ENCODE assay signal across 17 mouse cellular contexts in genomic region chr3:52511549-52511948, GRCm38 (mm10).
DNase-seq lines count a peak whose midpoint lies in the region; ATAC-seq and TF ChIP-seq lines count a peak whose summit lies in the region.
"Had no signal": no experiment of that assay in that cellular context is flagged by ENCODE, and none has a peak within 500 bp of the region (broad histone marks: within the 10 kb centered on the region; RNA-seq: fewer than 3 reads in every experiment).

No protein-coding gene starts in this region.

- no peak for TF ChIP-seq CTCF in hindbrain, postnatal 0 days (IDR thresholded peaks at IDR 0.05; ENCODE audit: low read depth)
- TF ChIP-seq CTCF in liver, postnatal 0 days (IDR thresholded peaks at IDR 0.05; ENCODE audit: low read depth) = no peak

- peak; percentile 61; the same call in 1 of the 2 replicates for ATAC-seq in hindbrain, postnatal 0 days
- ATAC-seq in hindbrain, embryonic 11.5 days (ENCODE audit: low FRiP score) = no peak
- ATAC-seq in forebrain, embryonic 12.5 days (ENCODE audit: low FRiP score) = peak; percentile 70; the same call in 1 of the 2 replicates
- ATAC-seq in midbrain, embryonic 15.5 days (replicated peaks) = peak; percentile 62; the same call in 1 of the 2 replicates
- no peak for ATAC-seq in liver, postnatal 0 days
- ATAC-seq: CD4-positive, CD25-positive, alpha-beta regulatory T cell, adult 4 months had no signal

- no peaks in the 10 kb centered on the region for H3K4me1 ChIP-seq in hindbrain, postnatal 0 days (ENCODE audit: insufficient read depth, low read length)
- H3K4me1 ChIP-seq in hindbrain, embryonic 11.5 days (replicated peaks; ENCODE audit: control insufficient read depth, insufficient read depth, low read length) = no peaks in the 10 kb centered on the region
- H3K4me1 ChIP-seq in forebrain, embryonic 12.5 days = peaks cover 14% of the 10 kb centered on the region
- H3K4me1 ChIP-seq in midbrain, embryonic 15.5 days = peaks cover 11% of the 10 kb centered on the region
- no peaks in the 10 kb centered on the region; the same call in 1 of the 2 replicates for H3K4me1 ChIP-seq in liver, postnatal 0 days (ENCODE audit: insufficient read depth)
- H3K4me1 ChIP-seq: limb, embryonic 13.5 days had no signal

- no peak overlapping the region for H3K4me3 ChIP-seq in hindbrain, postnatal 0 days (ENCODE audit: low read length)
- no peak overlapping the region for H3K4me3 ChIP-seq in hindbrain, embryonic 11.5 days (ENCODE audit: low read depth, low read length)
- no peak overlapping the region for H3K4me3 ChIP-seq in forebrain, embryonic 12.5 days (replicated peaks)
- no peak overlapping the region for H3K4me3 ChIP-seq in midbrain, embryonic 15.5 days
- H3K4me3 ChIP-seq in liver, postnatal 0 days (ENCODE audit: low read depth, low read length) = no peak overlapping the region
- H3K4me3 ChIP-seq: limb, embryonic 13.5 days; myocyte had no signal

- no peak for TF ChIP-seq EP300 in liver, postnatal 0 days (IDR thresholded peaks at IDR 0.05; ENCODE audit: low read depth)

- no peaks in the 10 kb centered on the region for H3K9me3 ChIP-seq in hindbrain, postnatal 0 days (ENCODE audit: low read length)
- H3K9me3 ChIP-seq in hindbrain, embryonic 11.5 days (ENCODE audit: control insufficient read depth, low read length) = no peaks in the 10 kb centered on the region
- H3K9me3 ChIP-seq in forebrain, embryonic 12.5 days = no peaks in the 10 kb centered on the region
- no peaks in the 10 kb centered on the region for H3K9me3 ChIP-seq in midbrain, embryonic 15.5 days
- H3K9me3 ChIP-seq in liver, postnatal 0 days (ENCODE audit: low read length) = 0 out of 2 replicates have a peak, but pooled peaks cover 2% of the 10 kb centered on the region

- DNase-seq in hindbrain, postnatal 0 days (ENCODE audit: low spot score) = peak; percentile 20
- DNase-seq in hindbrain, embryonic 11.5 days (ENCODE audit: low spot score) = no peak
- DNase-seq in ZHBTc4 (ENCODE audit: low read depth, low spot score) = peak; percentile 16
- DNase-seq in gastrocnemius, postnatal 36 days = no peak
- DNase-seq in liver, postnatal 0 days = no peak
- no peak for DNase-seq in thymus, postnatal 0 days (ENCODE audit: low spot score)
- DNase-seq: cerebellum, postnatal 14 days; kidney, adult 8-10 months; kidney, postnatal 4 days; lung, embryonic 14.5 days; thymus, postnatal 36 days had no signal

- intact Hi-C loops in gastrocnemius, postnatal 36 days (cut with DNase I) = no loop called here

- no peak overlapping the region for H3K4me2 ChIP-seq in hindbrain, postnatal 0 days (ENCODE audit: low read depth, low read length)
- H3K4me2 ChIP-seq in hindbrain, embryonic 11.5 days (replicated peaks; ENCODE audit: low read depth, low read length) = no peak overlapping the region
- peak overlapping the region; percentile 17; the same call in 1 of the 2 replicates for H3K4me2 ChIP-seq in forebrain, embryonic 12.5 days
- H3K4me2 ChIP-seq in midbrain, embryonic 15.5 days = no peak overlapping the region
- no peak overlapping the region for H3K4me2 ChIP-seq in liver, postnatal 0 days (ENCODE audit: low read depth, low read length)
- H3K4me2 ChIP-seq: limb, embryonic 13.5 days; lung, embryonic 14.5 days had no signal

- 31% methylated on average over 9 of the region's 9 CpGs for WGBS in hindbrain, postnatal 0 days
- 57% methylated on average over 9 of the region's 9 CpGs for WGBS in hindbrain, embryonic 11.5 days
- 26% methylated on average over 9 of the region's 9 CpGs for WGBS in forebrain, embryonic 12.5 days
- WGBS in midbrain, embryonic 15.5 days = 37% methylated on average over 9 of the region's 9 CpGs
- 77% methylated on average over 9 of the region's 9 CpGs for WGBS in liver, postnatal 0 days (ENCODE audit: insufficient replicate concordance)

- H3K27me3 ChIP-seq in hindbrain, postnatal 0 days (ENCODE audit: insufficient read depth, low read length) = no peaks in the 10 kb centered on the region
- no peaks in the 10 kb centered on the region for H3K27me3 ChIP-seq in hindbrain, embryonic 11.5 days (ENCODE audit: control insufficient read depth, insufficient read depth, low read length)
- peaks cover 34% of the 10 kb centered on the region for H3K27me3 ChIP-seq in forebrain, embryonic 12.5 days
- no peaks in the 10 kb centered on the region for H3K27me3 ChIP-seq in midbrain, embryonic 15.5 days (replicated peaks)
- no peaks in the 10 kb centered on the region for H3K27me3 ChIP-seq in liver, postnatal 0 days (ENCODE audit: insufficient read depth, low read length)
- H3K27me3 ChIP-seq: limb, embryonic 13.5 days had no signal

- no peak overlapping the region for H3K9ac ChIP-seq in hindbrain, postnatal 0 days (replicated peaks; ENCODE audit: low read length)
- H3K9ac ChIP-seq in hindbrain, embryonic 11.5 days (ENCODE audit: low read depth, low read length) = no peak overlapping the region
- no peak overlapping the region for H3K9ac ChIP-seq in forebrain, embryonic 12.5 days
- no peak overlapping the region for H3K9ac ChIP-seq in midbrain, embryonic 15.5 days
- H3K9ac ChIP-seq in liver, postnatal 0 days (replicated peaks) = no peak overlapping the region
- H3K9ac ChIP-seq: limb, embryonic 13.5 days; lung, embryonic 14.5 days had no signal

- no peak overlapping the region for H3K27ac ChIP-seq in hindbrain, postnatal 0 days
- no peak overlapping the region for H3K27ac ChIP-seq in hindbrain, embryonic 11.5 days (ENCODE audit: low read depth, low read length)
- H3K27ac ChIP-seq in forebrain, embryonic 12.5 days = peak overlapping the region; percentile 51; the same call in 1 of the 2 replicates
- no peak overlapping the region for H3K27ac ChIP-seq in midbrain, embryonic 15.5 days
- no peak overlapping the region for H3K27ac ChIP-seq in liver, postnatal 0 days (ENCODE audit: low read depth)
- H3K27ac ChIP-seq: limb, embryonic 13.5 days; stomach, postnatal 0 days had no signal

- no peaks in the 10 kb centered on the region for H3K36me3 ChIP-seq in hindbrain, postnatal 0 days (ENCODE audit: insufficient read depth, low read length)
- no peaks in the 10 kb centered on the region for H3K36me3 ChIP-seq in hindbrain, embryonic 11.5 days (ENCODE audit: control insufficient read depth, insufficient read depth, low read length)
- no peaks in the 10 kb centered on the region for H3K36me3 ChIP-seq in forebrain, embryonic 12.5 days (replicated peaks)
- no peaks in the 10 kb centered on the region for H3K36me3 ChIP-seq in midbrain, embryonic 15.5 days (replicated peaks)
- H3K36me3 ChIP-seq in liver, postnatal 0 days (replicated peaks; ENCODE audit: insufficient read depth, low read length) = no peaks in the 10 kb centered on the region
- H3K36me3 ChIP-seq: limb, embryonic 13.5 days had no signal

Comparison
In these comparisons a context has a peak if more than half of its experiments do, and no peak if none do; other contexts are left out.
1. ATAC-seq: peak in hindbrain, postnatal 0 days (single experiment), forebrain, embryonic 12.5 days (single experiment) and midbrain, embryonic 15.5 days (single experiment); none in hindbrain, embryonic 11.5 days (single experiment) and liver, postnatal 0 days (single experiment).
2. DNase-seq: peak in hindbrain, postnatal 0 days (single experiment) and ZHBTc4 (single experiment); none in hindbrain, embryonic 11.5 days (single experiment), gastrocnemius, postnatal 36 days (0 of 2), liver, postnatal 0 days (single experiment) and thymus, postnatal 0 days (single experiment).